Mouse (Mus musculus) Patski (cell line): ENCODE data around the gene Arid5b. TPM values are rescaled to one million over a fixed set of nuclear protein-coding genes. Genes with fewer than 3 reads are reported as not detected.
A peak's percentile ranks its signal among the peaks of the same experiment; 100 is the strongest.

Experiments used
- ATAC-seq: fragments of 100-300 bp; one replicate; pipeline ENCODE4 v1.8.0; 2021
- CTCF ChIA-PET: fragments of 350-600 bp; sonication (Branson Sonifier 250); formaldehyde crosslinking; loops from one replicate; lab custom pipeline; 2022; ENCODE audit warnings: inconsistent platforms; lab: Charles Lee
- POLR2A ChIA-PET: fragments of 350-600 bp; sonication (Branson Sonifier 250); formaldehyde crosslinking; loops from one replicate; lab custom pipeline; 2022; ENCODE audit warnings: antibody characterized with exemption, inconsistent platforms; lab: Charles Lee
- DNase-seq: peaks from one replicate; pipeline ENCODE4 v3.0.0-alpha.2; 2011; ENCODE audit warnings: low read depth, low spot score
- H3K27me3 ChIP-seq: fragments of 371-371 bp; one replicate; pipeline ENCODE4 v1.5.1; 2021
- CTCF ChIP-seq: fragments of 100-300 bp; IDR thresholded peaks from one replicate; pipeline ENCODE4 v1.5.1; 2021
- in situ Hi-C: fragments of 300-500 bp; cut with MboI; formaldehyde crosslinking; loops from 3 replicates; pipeline ENCODE4 v1.11.1; 2018; ENCODE audit warnings: low pct_unique_long_range_greater_than_20kb, mixed read lengths
- polyA plus RNA-seq: library from polyadenylated mRNA; unstranded; gene quantifications from one replicate; pipeline ENCODE4 v1.2.3, GENCODE M21; 2021

Arid5b gene
- polyA plus RNA-seq, 1 experiment from 2014 or later: 70.3 TPM

GRCm38 (mm10) chr10:68066173-68066572 lies 212.4 kb downstream of the Arid5b start:
- no peaks in the 10 kb centered on the region for H3K27me3 ChIP-seq
- CTCF ChIA-PET: no interaction called here
- no peak for TF ChIP-seq CTCF
- ATAC-seq (no peak), DNase-seq (no peak)
- POLR2A ChIA-PET: no interaction called here
- in situ Hi-C loops: no loop called here

DNA sequence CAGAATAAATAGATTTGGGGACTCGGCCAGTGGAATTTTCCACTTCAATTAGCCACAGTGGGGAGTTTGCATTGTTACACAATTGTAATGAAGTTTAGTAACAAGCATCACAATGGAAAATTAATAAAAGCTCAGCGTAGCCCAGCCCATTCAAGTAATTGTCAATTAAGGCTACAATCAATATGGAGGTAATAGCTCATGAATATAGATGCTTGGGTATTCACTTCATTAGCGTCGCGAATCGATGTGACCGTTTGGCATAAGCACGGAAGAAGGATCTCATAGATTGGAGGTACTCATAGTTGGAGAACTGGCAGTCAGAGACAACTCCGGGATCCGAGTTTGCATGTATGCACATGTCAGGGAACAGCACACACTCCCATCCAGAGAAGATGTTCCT lies 214.0 kb downstream of the Arid5b start:
- DNase-seq (no peak), ATAC-seq (no peak)
- POLR2A ChIA-PET: no interaction called here
- TF ChIP-seq CTCF: no peak
- CTCF ChIA-PET: interaction anchor here (1.0 kb wide), 1 partner anchor 10 kb away, joined by 3 read pairs; no protein-coding TSS in a partner anchor
- in situ Hi-C loops: no loop called here
- no peaks in the 10 kb centered on the region for H3K27me3 ChIP-seq

DNA sequence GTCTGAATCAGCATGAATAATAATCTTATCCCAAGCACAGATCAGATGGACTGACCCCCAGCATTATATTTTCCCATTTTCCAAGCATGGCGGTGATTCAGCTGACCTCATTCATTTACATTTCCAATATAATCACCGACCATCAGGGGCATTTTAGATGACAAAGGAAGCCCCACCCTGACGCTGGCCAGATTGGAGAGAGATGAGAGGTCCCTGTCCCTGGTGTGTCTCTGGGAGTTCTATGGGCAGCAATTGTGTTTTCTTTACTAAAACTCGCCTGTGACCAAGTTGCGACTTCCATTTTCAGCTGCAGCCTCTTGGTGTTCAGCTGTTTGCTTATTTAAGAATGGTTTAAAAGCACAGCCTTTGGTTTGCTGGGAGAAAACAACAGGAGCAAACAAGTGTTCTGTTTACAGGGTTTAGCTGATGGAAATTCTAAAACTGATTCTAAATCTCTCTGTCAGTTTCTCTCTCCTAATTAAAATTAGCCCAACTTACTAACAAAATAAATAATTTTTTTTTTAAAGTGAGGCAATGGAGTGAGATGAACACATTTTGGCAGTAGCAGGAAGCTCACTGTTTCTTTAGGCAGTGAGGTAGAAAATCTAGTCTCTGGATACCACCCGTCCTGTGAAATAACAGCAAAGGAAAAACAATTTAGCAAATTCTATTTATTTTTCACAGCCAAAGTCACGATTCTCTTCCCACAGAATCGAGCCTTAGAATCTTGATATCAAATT lies 214.6 kb downstream of the Arid5b start:
- TF ChIP-seq CTCF: no peak
- no peak for DNase-seq
- H3K27me3 ChIP-seq: no peaks in the 10 kb centered on the region
- no peak for ATAC-seq
- ChIA-PET POLR2A (no interaction called here), CTCF (interaction anchor here (1.0 kb wide), 1 partner anchor 11 kb away, joined by 3 read pairs; no protein-coding TSS in a partner anchor)
- in situ Hi-C loops: no loop called here

- no peak for DNase-seq
- in situ Hi-C loops: no loop called here
- ChIA-PET POLR2A (no interaction called here), CTCF (no interaction called here)
- no peak for ATAC-seq
- no peak for TF ChIP-seq CTCF
- no peaks in the 10 kb centered on the region for H3K27me3 ChIP-seq
Observed at GRCm38 (mm10) chr10:68061249-68061615, 217.3 kb downstream of the Arid5b start.

- ATAC-seq: no peak
Observed at GRCm38 (mm10) chr10:68060590-68061248, 217.8 kb downstream of the Arid5b start.

GRCm38 (mm10) chr10:68058378-68058777 lies 220.2 kb downstream of the Arid5b start:
- ATAC-seq: no peak
- TF ChIP-seq CTCF: peak; percentile 52

More at GRCm38 (mm10) chr10:68060590-68061248, 217.8 kb downstream of the Arid5b start:
- DNase-seq: no peak
- in situ Hi-C loops: no loop called here
- CTCF ChIA-PET: no interaction called here
- H3K27me3 ChIP-seq: no peaks in the 10 kb centered on the region
- POLR2A ChIA-PET: no interaction called here
- no peak for TF ChIP-seq CTCF

GRCm38 (mm10) chr10:68057841-68058240 lies 220.7 kb downstream of the Arid5b start:
- CTCF ChIA-PET: no interaction called here
- POLR2A ChIA-PET: no interaction called here
- no peak for TF ChIP-seq CTCF
- H3K27me3 ChIP-seq: no peaks in the 10 kb centered on the region
- DNase-seq (no peak), ATAC-seq (no peak)
- in situ Hi-C loops: no loop called here

More at GRCm38 (mm10) chr10:68058378-68058777, 220.2 kb downstream of the Arid5b start:
- ChIA-PET POLR2A (no interaction called here), CTCF (no interaction called here)
- H3K27me3 ChIP-seq: no peaks in the 10 kb centered on the region
- no peak for DNase-seq
- in situ Hi-C loops: no loop called here

- TF ChIP-seq CTCF: no peak
Observed at GRCm38 (mm10) chr10:68054706-68055105, 223.8 kb downstream of the Arid5b start.

GRCm38 (mm10) chr10:68054131-68054530 lies 224.4 kb downstream of the Arid5b start:
- CTCF ChIA-PET: no interaction called here
- in situ Hi-C loops: no loop called here
- POLR2A ChIA-PET: no interaction called here
- no peak for TF ChIP-seq CTCF
- ATAC-seq: no peak
- no peak for DNase-seq
- no peaks in the 10 kb centered on the region for H3K27me3 ChIP-seq

More at GRCm38 (mm10) chr10:68054706-68055105, 223.8 kb downstream of the Arid5b start:
- no peaks in the 10 kb centered on the region for H3K27me3 ChIP-seq
- DNase-seq: no peak
- CTCF ChIA-PET: no interaction called here
- in situ Hi-C loops: no loop called here
- POLR2A ChIA-PET: no interaction called here
- no peak for ATAC-seq

GRCm38 (mm10) chr10:68052307-68052706 lies 226.2 kb downstream of the Arid5b start:
- in situ Hi-C loops: no loop called here
- H3K27me3 ChIP-seq: no peaks in the 10 kb centered on the region
- peak; percentile 29 for TF ChIP-seq CTCF
- POLR2A ChIA-PET: no interaction called here
- DNase-seq (no peak), ATAC-seq (no peak)
- CTCF ChIA-PET: no interaction called here

GRCm38 (mm10) chr10:68051316-68051933 lies 227.1 kb downstream of the Arid5b start:
- TF ChIP-seq CTCF: no peak
- DNase-seq (no peak), ATAC-seq (no peak)
- no peaks in the 10 kb centered on the region for H3K27me3 ChIP-seq
- POLR2A ChIA-PET: no interaction called here
- in situ Hi-C loops: no loop called here
- CTCF ChIA-PET: no interaction called here
